Mouse (Mus musculus): ENCODE data around the gene Stum.

DNA sequence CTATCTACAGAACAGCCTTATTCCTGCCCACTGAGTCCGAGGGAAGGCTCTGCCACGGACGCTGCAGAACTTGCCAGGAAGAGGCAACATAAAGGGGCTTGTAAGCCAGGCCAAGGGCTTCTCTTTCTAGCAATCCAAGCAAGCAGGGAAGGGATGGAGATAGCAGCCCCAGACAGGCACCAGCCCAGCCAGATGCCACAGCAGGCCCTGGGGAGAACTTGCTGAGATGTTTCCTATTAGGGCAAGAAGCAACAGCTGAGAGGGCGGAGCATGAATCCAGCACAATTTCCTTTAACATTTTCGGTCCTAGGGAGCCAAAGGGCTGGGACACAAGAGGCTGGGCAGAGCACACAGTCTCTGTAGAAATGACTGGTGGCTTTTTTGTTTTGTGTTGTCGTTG, 25.0 kb downstream of the Stum start:
- TF ChIP-seq CTCF (IDR thresholded peaks at IDR 0.05; ENCODE audit: low read depth, low read length) (no peak), POLR2A (IDR thresholded peaks at IDR 0.05; ENCODE audit: borderline replicate concordance, low read depth, low read length) (no peak)

Data from bone marrow macrophage, adult 2 months (primary cell).